Comparison of ENCODE assay signal across 11 mouse cellular contexts in genomic region chr10:98972359-98972758, GRCm38 (mm10).
"Had no signal": no experiment of that assay in that cellular context is flagged by ENCODE, and none has a peak within 500 bp of the region (broad histone marks: within the 10 kb centered on the region; RNA-seq: fewer than 3 reads in every experiment).

No protein-coding gene starts in this region.

- DNase-seq: kidney, postnatal 25 days; layer of hippocampus, adult 9-11 months; lung, adult 2 months; lung, postnatal 36 days; right cerebral cortex, adult 18-20 months; right cerebral cortex, postnatal 25 days; thymus, postnatal 36 days had no signal

- H3K27ac ChIP-seq: limb, embryonic 10.5 days; liver, embryonic 15.5 days; midbrain, embryonic 12.5 days had no signal

- H3K27me3 ChIP-seq: liver, embryonic 15.5 days; megakaryocyte, embryonic 14.5 days; midbrain, embryonic 12.5 days had no signal

- H3K4me1 ChIP-seq: liver, embryonic 15.5 days had no signal

- H3K9ac ChIP-seq: liver, embryonic 15.5 days; midbrain, embryonic 12.5 days had no signal

- H3K4me3 ChIP-seq: limb, embryonic 10.5 days; liver, embryonic 15.5 days; megakaryocyte, embryonic 14.5 days; midbrain, embryonic 12.5 days had no signal
